Mouse (Mus musculus) hindbrain, postnatal 0 days (tissue): ENCODE measurements around the gene Mmp11. TPM values are rescaled to one million over a fixed set of nuclear protein-coding genes. Genes with fewer than 3 reads are reported as not detected.

Experiments
- ATAC-seq: fragments of 200-750 bp; cut with Nextera tagmentation; 2 replicates; pipeline ENCODE4 v1.8.0; 2017; ENCODE audit warnings: mild to moderate bottlenecking, moderate TSS enrichment, moderate library complexity
- DNase-seq: peaks from one replicate; pipeline ENCODE4 v3.0.0-alpha.2; 2015; ENCODE audit warnings: low spot score
- H3K27ac ChIP-seq: fragments of 300-500 bp; sonication (generic); 2 replicates; pipeline ENCODE4 v1.5.1; 2014; ENCODE audit warnings: mild to moderate bottlenecking
- H3K27me3 ChIP-seq: fragments of 300-500 bp; sonication (generic); 2 replicates; pipeline ENCODE4 v1.6.1; 2014; ENCODE audit warnings: low read length, mixed read lengths; ENCODE audit not compliant: insufficient read depth
- H3K36me3 ChIP-seq: fragments of 300-500 bp; sonication (generic); 2 replicates; pipeline ENCODE4 v1.6.1; 2014; ENCODE audit warnings: low read length, mixed read lengths; ENCODE audit not compliant: insufficient read depth
- H3K4me1 ChIP-seq: fragments of 300-500 bp; sonication (generic); 2 replicates; pipeline ENCODE4 v1.6.1; 2014; ENCODE audit warnings: antibody characterized with exemption, low read length, mixed read lengths; ENCODE audit not compliant: insufficient read depth
- H3K4me2 ChIP-seq: fragments of 300-500 bp; sonication (generic); 2 replicates; pipeline ENCODE4 v1.6.1; 2014; ENCODE audit warnings: low read depth, mild to moderate bottlenecking, low read length, moderate library complexity, mixed read lengths
- H3K4me3 ChIP-seq: fragments of 300-500 bp; sonication (generic); 2 replicates; pipeline ENCODE4 v1.5.1; 2014; ENCODE audit warnings: low read length
- H3K9ac ChIP-seq: fragments of 300-500 bp; sonication (generic); replicated peaks from 2 replicates; pipeline ENCODE4 v1.6.1; 2014; ENCODE audit warnings: mild to moderate bottlenecking, low read length, moderate library complexity, mixed read lengths
- H3K9me3 ChIP-seq: fragments of 300-500 bp; sonication (generic); 2 replicates; pipeline ENCODE4 v1.6.1; 2016; ENCODE audit warnings: low read length, mixed read lengths
- CTCF ChIP-seq: IDR thresholded peaks from 2 replicates; pipeline ENCODE4 v1.5.1; 2016; ENCODE audit warnings: antibody characterized with exemption, control low read depth, low read depth
- WGBS: fragments of 180-500 bp; shearing (Covaris S2); extraction: QIAGEN DNeasy Blood & Tissue Kit; methylation state at CpG from one replicate; pipeline ENCODE4 v1.1.7; 2014; 5-methylcytosine and 5-hydroxymethylcytosine counted together
- polyA plus RNA-seq: library from polyadenylated mRNA; unstranded; fragments of >200 nt; fragmentation: Nextera tagmentation; extraction: Ambion mirVana; gene quantifications from 2 replicates; pipeline ENCODE4 v1.2.1, GENCODE M21; 2015
- total RNA-seq: library from RNA; depleted of rRNA; stranded (reverse); fragments of >200 nt; gene quantifications from 2 replicates; pipeline ENCODE4 v1.2.3, GENCODE M21; 2014

Gene Mmp11
- total and polyA plus RNA-seq, 2 experiments from 2014 or later: 8.3 to 9.5 TPM

- Histone ChIP-seq H3K4me1 (peaks cover 14% of the 10 kb centered on the region), H3K36me3 (no peaks in the 10 kb centered on the region), H3K4me2 (no peak overlapping the region), H3K4me3 (no peak overlapping the region), H3K9me3 (no peaks in the 10 kb centered on the region), H3K9ac (no peak overlapping the region), H3K27me3 (no peaks in the 10 kb centered on the region), H3K27ac (no peak overlapping the region)
- ATAC-seq: 0 out of 2 replicates have a peak, but pooled peaks have one; percentile 6
- DNase-seq: peak; percentile 33
- no peak for TF ChIP-seq CTCF
- 20% methylated on average over 6 of the region's 6 CpGs for WGBS
Measured at GRCm38 (mm10) chr10:75930304-75930703, 6.0 kb downstream of the Mmp11 start.

GRCm38 (mm10) chr10:75926396-75926795, 9.9 kb downstream of the Mmp11 start:
- no peak for TF ChIP-seq CTCF
- no peaks in the 10 kb centered on the region for H3K27me3 ChIP-seq

DNA sequence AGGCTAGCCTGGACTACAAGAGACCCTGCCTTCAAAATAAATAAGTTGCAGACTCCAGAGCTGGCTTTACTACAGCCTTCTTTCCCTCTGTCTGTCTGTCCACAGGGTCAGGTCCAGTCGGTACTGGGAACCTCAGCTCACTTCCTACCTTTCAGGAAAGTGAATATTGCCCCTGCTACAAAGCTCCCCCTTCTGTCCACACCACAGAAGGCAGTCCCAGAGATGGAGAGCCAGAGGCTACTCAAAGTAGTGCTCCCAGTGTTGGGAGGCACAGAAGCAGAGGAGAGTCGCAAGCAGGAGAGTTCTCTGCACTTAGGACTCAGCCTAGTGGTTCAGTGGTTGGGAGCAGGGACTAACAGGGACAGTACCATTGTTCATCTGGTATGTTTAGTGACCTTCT, 12.0 kb downstream of the Mmp11 start:
- ATAC-seq: no peak
- Histone ChIP-seq H3K9me3 (no peaks in the 10 kb centered on the region), H3K4me2 (no peak overlapping the region), H3K4me3 (no peak overlapping the region), H3K27ac (no peak overlapping the region), H3K36me3 (no peaks in the 10 kb centered on the region), H3K9ac (no peak overlapping the region), H3K27me3 (no peaks in the 10 kb centered on the region), H3K4me1 (0 out of 2 replicates have a peak, but pooled peaks cover 3% of the 10 kb centered on the region)
- DNase-seq: no peak
- 43% methylated on average over 2 of the region's 2 CpGs for WGBS
- peak; percentile 30 for TF ChIP-seq CTCF

More at GRCm38 (mm10) chr10:75926396-75926795, 9.9 kb downstream of the Mmp11 start:
- Histone ChIP-seq H3K4me3 (no peak overlapping the region), H3K4me1 (peaks cover 3% of the 10 kb centered on the region), H3K9me3 (no peaks in the 10 kb centered on the region), H3K36me3 (no peaks in the 10 kb centered on the region), H3K27ac (no peak overlapping the region), H3K9ac (no peak overlapping the region), H3K4me2 (no peak overlapping the region)
- DNase-seq (no peak), ATAC-seq (no peak)
- WGBS: 74% methylated on average over 13 of the region's 13 CpGs

DNA sequence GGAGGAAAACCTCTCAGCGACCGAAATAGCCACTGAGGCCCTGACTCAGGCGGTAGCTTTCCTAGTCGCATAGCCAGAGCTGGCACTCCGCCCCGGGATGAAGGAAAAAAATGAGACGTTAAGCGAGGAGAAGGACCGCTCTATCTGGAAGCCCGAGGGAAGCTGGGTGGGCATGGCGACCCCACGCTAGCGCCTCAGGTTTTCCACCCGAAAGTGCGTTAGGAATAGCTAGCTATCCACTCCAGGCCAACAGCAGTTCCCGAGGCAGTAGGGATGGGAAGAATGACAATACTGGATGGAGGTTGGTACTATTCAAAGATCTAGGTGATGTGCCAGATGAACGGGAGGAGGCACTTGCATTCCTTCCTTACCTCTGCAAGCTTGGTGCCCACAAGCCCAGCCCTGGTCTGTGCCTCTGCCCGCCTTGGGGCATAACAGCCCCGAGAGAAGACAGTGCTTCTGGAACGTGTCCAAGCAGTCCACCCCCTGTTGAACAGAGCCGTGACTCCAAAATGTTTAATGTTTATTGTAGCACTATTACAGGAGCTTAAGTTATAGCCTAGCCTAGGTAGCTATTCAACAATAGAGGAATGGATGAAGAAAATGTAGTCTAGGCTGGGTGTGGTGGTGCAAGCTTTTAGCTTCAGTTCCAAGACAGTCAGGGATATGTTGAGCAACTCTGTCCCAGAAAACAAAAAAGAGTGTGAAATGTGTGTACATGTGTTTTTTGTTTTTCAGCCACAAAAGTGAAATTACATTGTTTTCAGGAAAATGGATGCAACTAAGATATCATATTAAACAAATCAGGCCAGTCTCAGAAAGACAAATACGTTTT, 14.4 kb downstream of the Mmp11 start:
- ATAC-seq (peak; percentile 57), DNase-seq (peak; percentile 37)
- Histone ChIP-seq H3K27ac (peak overlapping the region; percentile 99), H3K9me3 (no peaks in the 10 kb centered on the region), H3K4me2 (peak overlapping the region; percentile 72), H3K27me3 (no peaks in the 10 kb centered on the region), H3K4me1 (peaks cover 14% of the 10 kb centered on the region; the same call in 1 of the 2 replicates), H3K9ac (peak overlapping the region; percentile 97), H3K36me3 (no peaks in the 10 kb centered on the region), H3K4me3 (peak overlapping the region; percentile 96)
- WGBS: 4% methylated on average over 22 of the region's 22 CpGs
- TF ChIP-seq CTCF: no peak

- WGBS: under 1% methylated on average over 76 of the region's 76 CpGs
- peak; percentile 99 for DNase-seq
- H3K4me1 ChIP-seq: peaks cover 14% of the 10 kb centered on the region; the same call in 1 of the 2 replicates
- TF ChIP-seq CTCF: no peak
- H3K9ac ChIP-seq: peak within 1 kb of the TSS; percentile 97
- H3K4me2 ChIP-seq: peak within 1 kb of the TSS; percentile 72
- ATAC-seq: peak; percentile 92
- H3K27me3 ChIP-seq: no peaks in the 10 kb centered on the region
- no peaks in the 10 kb centered on the region for H3K9me3 ChIP-seq
- H3K36me3 ChIP-seq: peaks cover 6% of the 10 kb centered on the region; the same call in 1 of the 2 replicates
- H3K27ac ChIP-seq: peak within 1 kb of the TSS; percentile 99
- H3K4me3 ChIP-seq: peak within 1 kb of the TSS; percentile 96
Measured at GRCm38 (mm10) chr10:75921026-75921725, 15.1 kb downstream of the Mmp11 start, which contains the start of gene Smarcb1. Gene Smarcb1, minus strand, starts transcription at chr10:75921617.

GRCm38 (mm10) chr10:75919026-75919425, 17.3 kb downstream of the Mmp11 start:
- no peaks in the 10 kb centered on the region for H3K9me3 ChIP-seq
- 79% methylated on average over 5 of the region's 5 CpGs for WGBS
- H3K9ac ChIP-seq: no peak overlapping the region
- ATAC-seq: no peak
- no peak for DNase-seq
- H3K4me2 ChIP-seq: peak overlapping the region; percentile 13; the same call in 1 of the 2 replicates
- H3K4me1 ChIP-seq: peaks cover 14% of the 10 kb centered on the region; the same call in 1 of the 2 replicates
- H3K4me3 ChIP-seq: no peak overlapping the region
- peaks cover 19% of the 10 kb centered on the region; the same call in 1 of the 2 replicates for H3K36me3 ChIP-seq
- no peaks in the 10 kb centered on the region for H3K27me3 ChIP-seq
- no peak overlapping the region for H3K27ac ChIP-seq
- TF ChIP-seq CTCF: no peak
